Mouse (Mus musculus): ENCODE measurements at regions not wholly inside any gene's neighbourhood (a gene's known extent, or its start where the extent isn't known, plus 50 kb on each side); places are given as distances from the start of the nearest gene placed in this dataset.

GRCm38 (mm10) chrX:12493216-12493615 lies 94.4 kb upstream of the Atp6ap2 start:
- Histone ChIP-seq H3K36me3 (no peaks in the 10 kb centered on the region), H3K9me3 (no peaks in the 10 kb centered on the region), H3K27ac (no peak overlapping the region), H3K27me3 (no peaks in the 10 kb centered on the region; the same call in 1 of the 2 replicates), H3K4me1 (no peaks in the 10 kb centered on the region), H3K4me3 (no peak overlapping the region), H3K9ac (no peak overlapping the region), H3K4me2 (replicated peaks) (no peak overlapping the region)
- ATAC-seq (ENCODE audit: insufficient number of reproducible peaks, insufficient read depth, low FRiP score, low TSS enrichment), result no peak
- WGBS, result 51% methylated on average over 5 of the region's 5 CpGs

GRCm38 (mm10) chrX:12493916-12494315 lies 93.7 kb upstream of the Atp6ap2 start:
- H3K9ac ChIP-seq, result no peak overlapping the region
- H3K27me3 ChIP-seq, result no peaks in the 10 kb centered on the region; the same call in 1 of the 2 replicates
- no peaks in the 10 kb centered on the region for H3K36me3 ChIP-seq
- H3K4me3 ChIP-seq, result no peak overlapping the region
- H3K4me2 ChIP-seq (replicated peaks), result no peak overlapping the region
- H3K4me1 ChIP-seq, result no peaks in the 10 kb centered on the region
- H3K27ac ChIP-seq, result no peak overlapping the region
- WGBS, result 77% methylated on average over 3 of the region's 3 CpGs
- no peak for ATAC-seq (ENCODE audit: insufficient number of reproducible peaks, insufficient read depth, low FRiP score, low TSS enrichment)
- H3K9me3 ChIP-seq, result no peaks in the 10 kb centered on the region

- Histone ChIP-seq H3K36me3 (no peaks in the 10 kb centered on the region), H3K27me3 (no peaks in the 10 kb centered on the region; the same call in 1 of the 2 replicates), H3K9ac (no peak overlapping the region), H3K4me2 (replicated peaks) (no peak overlapping the region), H3K4me1 (no peaks in the 10 kb centered on the region), H3K4me3 (no peak overlapping the region), H3K9me3 (no peaks in the 10 kb centered on the region), H3K27ac (no peak overlapping the region)
- 86% methylated on average over 6 of the region's 6 CpGs for WGBS
- ATAC-seq (ENCODE audit: insufficient number of reproducible peaks, insufficient read depth, low FRiP score, low TSS enrichment), result no peak
Measured at GRCm38 (mm10) chrX:12494535-12494934, 93.1 kb upstream of the Atp6ap2 start.

GRCm38 (mm10) chrX:12500601-12501000 lies 87.0 kb upstream of the Atp6ap2 start:
- H3K9me3 ChIP-seq, result no peaks in the 10 kb centered on the region
- no peak for ATAC-seq (ENCODE audit: insufficient number of reproducible peaks, insufficient read depth, low FRiP score, low TSS enrichment)
- no peak overlapping the region for H3K27ac ChIP-seq
- no peak overlapping the region for H3K9ac ChIP-seq
- no peaks in the 10 kb centered on the region for H3K4me1 ChIP-seq
- no peak overlapping the region for H3K4me2 ChIP-seq (replicated peaks)
- no peak overlapping the region for H3K4me3 ChIP-seq
- no peaks in the 10 kb centered on the region for H3K27me3 ChIP-seq
- 84% methylated on average over 3 of the region's 3 CpGs for WGBS
- H3K36me3 ChIP-seq, result no peaks in the 10 kb centered on the region

GRCm38 (mm10) chrX:12502364-12502763 lies 85.2 kb upstream of the Atp6ap2 start:
- H3K9me3 ChIP-seq, result no peaks in the 10 kb centered on the region

GRCm38 (mm10) chrX:12503581-12503980 lies 84.0 kb upstream of the Atp6ap2 start:
- H3K9me3 ChIP-seq, result no peaks in the 10 kb centered on the region
- no peaks in the 10 kb centered on the region; the same call in 1 of the 2 replicates for H3K27me3 ChIP-seq
- H3K9ac ChIP-seq, result no peak overlapping the region
- WGBS, result 63% methylated on average over 1 of the region's 1 CpGs
- H3K4me2 ChIP-seq (replicated peaks), result no peak overlapping the region
- H3K36me3 ChIP-seq, result no peaks in the 10 kb centered on the region
- H3K4me3 ChIP-seq, result no peak overlapping the region
- ATAC-seq (ENCODE audit: insufficient number of reproducible peaks, insufficient read depth, low FRiP score, low TSS enrichment), result no peak
- H3K4me1 ChIP-seq, result no peaks in the 10 kb centered on the region
- no peak overlapping the region for H3K27ac ChIP-seq

More at GRCm38 (mm10) chrX:12502364-12502763, 85.2 kb upstream of the Atp6ap2 start:
- Histone ChIP-seq H3K27ac (no peak overlapping the region), H3K27me3 (no peaks in the 10 kb centered on the region), H3K36me3 (no peaks in the 10 kb centered on the region), H3K4me2 (replicated peaks) (no peak overlapping the region), H3K4me3 (no peak overlapping the region), H3K9ac (no peak overlapping the region), H3K4me1 (no peaks in the 10 kb centered on the region)
- ATAC-seq (ENCODE audit: insufficient number of reproducible peaks, insufficient read depth, low FRiP score, low TSS enrichment), result no peak
- WGBS, result 67% methylated on average over 4 of the region's 4 CpGs

- Histone ChIP-seq H3K27me3 (peaks cover 1% of the 10 kb centered on the region; the same call in 1 of the 2 replicates), H3K4me1 (no peaks in the 10 kb centered on the region), H3K4me2 (replicated peaks) (no peak overlapping the region), H3K9ac (no peak overlapping the region), H3K36me3 (no peaks in the 10 kb centered on the region), H3K9me3 (no peaks in the 10 kb centered on the region), H3K4me3 (no peak overlapping the region), H3K27ac (no peak overlapping the region)
- no peak for ATAC-seq (ENCODE audit: insufficient number of reproducible peaks, insufficient read depth, low FRiP score, low TSS enrichment)
- 69% methylated on average over 3 of the region's 3 CpGs for WGBS
Measured at GRCm38 (mm10) chrX:12511119-12511518, 76.5 kb upstream of the Atp6ap2 start.

GRCm38 (mm10) chrX:12525044-12525443 lies 62.6 kb upstream of the Atp6ap2 start:
- ATAC-seq (ENCODE audit: insufficient number of reproducible peaks, insufficient read depth, low FRiP score, low TSS enrichment), result no peak
- Histone ChIP-seq H3K4me3 (no peak overlapping the region), H3K9me3 (no peaks in the 10 kb centered on the region), H3K4me1 (no peaks in the 10 kb centered on the region), H3K36me3 (no peaks in the 10 kb centered on the region), H3K27me3 (no peaks in the 10 kb centered on the region), H3K4me2 (replicated peaks) (no peak overlapping the region), H3K27ac (no peak overlapping the region), H3K9ac (no peak overlapping the region)
- WGBS, result 86% methylated on average over 3 of the region's 3 CpGs

GRCm38 (mm10) chrX:12530406-12531311 lies 56.9 kb upstream of the Atp6ap2 start:
- WGBS, result 73% methylated on average over 6 of the region's 6 CpGs
- ATAC-seq (ENCODE audit: insufficient number of reproducible peaks, insufficient read depth, low FRiP score, low TSS enrichment), result no peak

More at GRCm38 (mm10) chrX:12530406-12531311, 56.9 kb upstream of the Atp6ap2 start:
- Histone ChIP-seq H3K9ac (no peak overlapping the region), H3K9me3 (no peaks in the 10 kb centered on the region), H3K27ac (no peak overlapping the region), H3K4me3 (no peak overlapping the region), H3K27me3 (no peaks in the 10 kb centered on the region), H3K36me3 (no peaks in the 10 kb centered on the region), H3K4me1 (no peaks in the 10 kb centered on the region), H3K4me2 (replicated peaks) (no peak overlapping the region)

Data from embryonic facial prominence, embryonic 12.5 days (tissue).